ENCODE assay signal across 8 mouse cellular contexts in genomic region chr16:75343028-75343901, GRCm38 (mm10).
DNase-seq lines count a peak whose midpoint lies in the region; ATAC-seq and TF ChIP-seq lines count a peak whose summit lies in the region.

No protein-coding gene starts in this region.

- H3K9me3 ChIP-seq in lung, embryonic 15.5 days = no peaks in the 10 kb centered on the region
- H3K9me3 ChIP-seq in midbrain, postnatal 0 days (ENCODE audit: low read length) = no peaks in the 10 kb centered on the region

- TF ChIP-seq CTCF in cerebellum, adult 2 months (IDR thresholded peaks at IDR 0.05; ENCODE audit: borderline replicate concordance, insufficient read depth, low read depth, low read length) = 0 out of 2 replicates have a peak, but pooled peaks have one; percentile 15
- no peak for TF ChIP-seq CTCF in lung, adult 2 months (IDR thresholded peaks at IDR 0.05; ENCODE audit: insufficient read depth, low read length)
- TF ChIP-seq CTCF in midbrain, postnatal 0 days (IDR thresholded peaks at IDR 0.05) = peak; percentile 78

- no peak overlapping the region for H3K9ac ChIP-seq in lung, embryonic 15.5 days
- no peak overlapping the region for H3K9ac ChIP-seq in midbrain, postnatal 0 days (replicated peaks; ENCODE audit: low read length, poor library complexity, severe bottlenecking)

- WGBS in cerebellum, adult 2 months = 51% methylated on average over 11 of the region's 11 CpGs
- 27% methylated on average over 10 of the region's 11 CpGs for WGBS in lung, embryonic 15.5 days
- WGBS in lung, adult 2 months = 34% methylated on average over 11 of the region's 11 CpGs
- 34% methylated on average over 11 of the region's 11 CpGs for WGBS in midbrain, postnatal 0 days

- no peak overlapping the region for H3K4me3 ChIP-seq in cerebellum, adult 2 months (replicated peaks; ENCODE audit: insufficient read depth, low read depth, low read length)
- H3K4me3 ChIP-seq in lung, embryonic 15.5 days = no peak overlapping the region
- no peak overlapping the region for H3K4me3 ChIP-seq in lung, adult 2 months (replicated peaks; ENCODE audit: extremely low read depth, low read depth, low read length)
- H3K4me3 ChIP-seq in midbrain, postnatal 0 days (ENCODE audit: low read depth, low read length) = no peak overlapping the region

- H3K27me3 ChIP-seq in cerebellum, adult 2 months (ENCODE audit: control insufficient read depth, insufficient read depth, low read length) = no peaks in the 10 kb centered on the region
- H3K27me3 ChIP-seq in lung, embryonic 15.5 days = no peaks in the 10 kb centered on the region
- H3K27me3 ChIP-seq in midbrain, postnatal 0 days (ENCODE audit: insufficient read depth, low read length) = no peaks in the 10 kb centered on the region

- TF ChIP-seq POLR2A in cerebellum, adult 2 months (IDR thresholded peaks at IDR 0.05; ENCODE audit: borderline replicate concordance, insufficient read depth, low read length) = no peak
- no peak for TF ChIP-seq POLR2A in lung, adult 2 months (IDR thresholded peaks at IDR 0.05; ENCODE audit: borderline replicate concordance, extremely low read depth, low read depth, low read length)

- no peak overlapping the region for H3K27ac ChIP-seq in cerebellum, adult 2 months (ENCODE audit: insufficient read depth, low read length)
- no peak overlapping the region for H3K27ac ChIP-seq in lung, embryonic 15.5 days
- H3K27ac ChIP-seq in midbrain, postnatal 0 days (ENCODE audit: low read depth, low read length) = no peak overlapping the region

- ATAC-seq in cerebellum, adult (ENCODE audit: insufficient number of reproducible peaks, low FRiP score, low TSS enrichment) = no peak
- ATAC-seq in lung, embryonic 15.5 days (ENCODE audit: borderline replicate concordance, extremely low read depth, low FRiP score, low TSS enrichment) = no peak
- ATAC-seq in granulocyte monocyte progenitor cell, adult 5-6 weeks (replicated peaks; ENCODE audit: poor library complexity, severe bottlenecking) = peak; percentile 76
- no peak for ATAC-seq in midbrain, postnatal 0 days (ENCODE audit: low FRiP score)

- H3K4me1 ChIP-seq in cerebellum, adult 2 months (ENCODE audit: control insufficient read depth, insufficient read depth, low read length) = no peaks in the 10 kb centered on the region
- H3K4me1 ChIP-seq in lung, embryonic 15.5 days = no peaks in the 10 kb centered on the region
- H3K4me1 ChIP-seq in lung, adult 2 months (ENCODE audit: control insufficient read depth, insufficient read depth, low read length) = no peaks in the 10 kb centered on the region
- no peaks in the 10 kb centered on the region for H3K4me1 ChIP-seq in midbrain, postnatal 0 days (ENCODE audit: insufficient read depth, low read length)

- H3K36me3 ChIP-seq in lung, embryonic 15.5 days = no peaks in the 10 kb centered on the region
- H3K36me3 ChIP-seq in midbrain, postnatal 0 days (ENCODE audit: insufficient read depth, low read length) = no peaks in the 10 kb centered on the region

- H3K4me2 ChIP-seq in lung, embryonic 15.5 days = peak overlapping the region; percentile 24; the same call in 1 of the 2 replicates
- no peak overlapping the region for H3K4me2 ChIP-seq in midbrain, postnatal 0 days (ENCODE audit: low read depth, low read length, poor library complexity, severe bottlenecking)

- DNase-seq in cerebellum, adult 2 months = no peak
- no peak for DNase-seq in lung, adult 2 months
- peak; percentile 53 for DNase-seq in midbrain, postnatal 0 days (ENCODE audit: low spot score)
- DNase-seq in layer of hippocampus, postnatal 36 days = no peak
- DNase-seq in ovary, postnatal 10 days (ENCODE audit: low spot score) = no peak
